Mouse (Mus musculus) heart, adult 11 months (tissue): ENCODE data around the gene Olfr837.
"Not testable (repeated sequence)": the region's sequence is repeated elsewhere in the genome, so short reads cannot be mapped to it uniquely, and the experiment has no call there.

ENCODE experiments used
- DNase-seq: peaks from one replicate; pipeline ENCODE4 v3.0.0; 2022

Olfr837 gene

GRCm38 (mm10) chr9:19136017-19136416, at the start of gene Olfr837:
Olfr837 (plus strand) TSS chr9:19136317.
- no peak for DNase-seq

DNA sequence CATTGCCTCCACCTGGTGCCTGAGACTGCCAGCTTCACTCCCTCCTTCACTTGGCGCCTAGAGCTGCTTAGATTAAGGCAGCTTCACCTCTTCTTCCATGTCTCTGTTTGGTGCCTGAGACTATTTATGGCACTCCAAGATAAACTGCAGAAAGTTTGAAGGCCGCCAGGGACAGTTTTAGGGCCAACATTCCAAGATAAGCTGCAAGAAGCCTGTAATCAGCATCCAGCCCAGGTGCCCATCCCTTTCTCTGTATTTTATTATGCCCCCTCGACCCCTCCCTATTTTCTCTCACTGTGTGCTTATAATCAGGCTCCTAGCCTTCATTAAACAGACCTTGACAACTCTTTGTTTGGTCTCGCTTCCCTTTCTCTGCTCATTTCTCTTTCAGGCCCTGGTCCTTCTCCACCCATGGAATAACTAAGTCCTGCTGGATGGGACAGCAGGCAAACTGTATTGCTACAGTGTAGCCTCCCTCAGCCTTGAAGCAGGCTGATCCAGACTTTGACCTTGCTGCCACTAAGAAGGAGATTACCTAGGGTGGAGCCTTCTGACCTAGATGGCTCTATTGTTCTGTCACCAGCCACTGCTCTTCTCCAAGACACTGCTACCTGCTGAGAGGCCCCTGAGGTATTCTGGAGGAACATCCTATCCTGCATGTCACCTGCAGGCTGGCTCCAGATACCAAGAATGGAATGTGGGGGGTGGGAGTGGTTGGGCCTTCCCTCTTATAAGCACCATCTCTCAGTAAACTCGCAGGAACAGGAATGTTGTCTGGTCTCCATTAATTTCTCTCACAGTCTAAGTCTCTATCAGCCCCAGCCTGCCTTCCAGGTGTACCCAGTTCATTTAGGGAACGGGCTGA, 43.0 kb upstream of the Olfr837 start:
- DNase-seq = not testable (repeated sequence)

- DNase-seq = no peak
These were observed 38.8 kb upstream of the Olfr837 start for GRCm38 (mm10) chr9:19097286-19097685.

DNA sequence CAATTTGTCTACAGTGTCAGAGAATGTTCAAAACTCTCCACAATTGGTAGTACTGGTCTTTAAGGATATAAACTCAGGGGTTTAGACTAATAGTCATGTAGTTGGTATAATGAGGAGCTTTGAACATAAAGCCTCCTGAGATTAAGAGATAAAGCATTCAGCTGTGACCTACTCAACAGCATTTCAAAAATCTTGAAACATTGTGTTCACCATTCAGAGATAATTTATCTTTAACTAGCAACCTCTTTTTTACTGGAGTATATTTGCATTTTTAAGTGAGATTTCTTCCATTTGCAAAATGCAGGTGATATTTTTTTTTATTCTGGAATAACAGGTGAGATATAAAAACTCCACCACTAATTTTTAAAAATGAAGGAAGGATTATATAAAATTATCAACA, 16.0 kb upstream of the Olfr837 start, which contains the start of gene Olfr836:
Gene Olfr836 (plus strand): TSS at position 301 of the 400 bp plus-strand sequence.
- DNase-seq = no peak

- DNase-seq = no peak
These were observed 41.1 kb downstream of the Olfr837 start, which contains the start of gene Olfr839-ps1 for GRCm38 (mm10) chr9:19177212-19177611. Olfr839-ps1 (minus strand) TSS chr9:19177312.
